Mouse (Mus musculus): ENCODE measurements at regions not wholly inside any gene's neighbourhood (a gene's known extent, or its start where the extent isn't known, plus 50 kb on each side); places are given as distances from the start of the nearest gene placed in this dataset.

- Histone ChIP-seq H3K4me1 (ENCODE audit: control insufficient read depth in 1 of 2, insufficient read depth in 2 of 2, low read length in 2 of 2) (no peaks in the 10 kb centered on the region), H3K9me3 (replicated peaks; ENCODE audit: insufficient read depth, low read length) (no peaks in the 10 kb centered on the region), H3K36me3 (ENCODE audit: control insufficient read depth in 1 of 2, insufficient read depth in 2 of 2, low read length in 2 of 2) (no peaks in the 10 kb centered on the region), H3K27me3 (ENCODE audit: control insufficient read depth in 1 of 2, insufficient read depth in 2 of 2, low read length in 2 of 2) (no peaks in the 10 kb centered on the region), H3K27ac (ENCODE audit: control insufficient read depth, low read depth, low read length) (no peak overlapping the region), H3K4me3 (ENCODE audit: control insufficient read depth in 1 of 2, insufficient read depth in 1 of 2, low read depth in 2 of 2, low read length in 2 of 2) (no peak overlapping the region), H3K9ac (ENCODE audit: control insufficient read depth, low read depth, low read length, poor library complexity, severe bottlenecking) (no peak overlapping the region), H3K79me2 (ENCODE audit: control insufficient read depth, insufficient read depth, low read length, poor library complexity) (no peaks in the 10 kb centered on the region)
- DNase-seq (ENCODE audit: low read depth, low spot score) = no peak
- no peak for TF ChIP-seq MYC (IDR thresholded peaks at IDR 0.05; ENCODE audit: low read depth, low read length)
- TF ChIP-seq EP300 (IDR thresholded peaks at IDR 0.05; ENCODE audit: low read depth in 1 of 2, low read length in 2 of 2) = no peak
- no peak for TF ChIP-seq POLR2AphosphoS5 (IDR thresholded peaks at IDR 0.05; ENCODE audit: borderline replicate concordance, low read depth, low read length)
- TF ChIP-seq HCFC1 (IDR thresholded peaks at IDR 0.05; ENCODE audit: low read depth, low read length) = no peak
- TF ChIP-seq USF2 (IDR thresholded peaks at IDR 0.05; ENCODE audit: borderline replicate concordance in 1 of 2, insufficient read depth in 1 of 2, low read depth in 1 of 2, low read length in 2 of 2) = no peak
Measured at GRCm38 (mm10) chr15:93758204-93758836, 162.6 kb upstream of the Prickle1 start.

DNA sequence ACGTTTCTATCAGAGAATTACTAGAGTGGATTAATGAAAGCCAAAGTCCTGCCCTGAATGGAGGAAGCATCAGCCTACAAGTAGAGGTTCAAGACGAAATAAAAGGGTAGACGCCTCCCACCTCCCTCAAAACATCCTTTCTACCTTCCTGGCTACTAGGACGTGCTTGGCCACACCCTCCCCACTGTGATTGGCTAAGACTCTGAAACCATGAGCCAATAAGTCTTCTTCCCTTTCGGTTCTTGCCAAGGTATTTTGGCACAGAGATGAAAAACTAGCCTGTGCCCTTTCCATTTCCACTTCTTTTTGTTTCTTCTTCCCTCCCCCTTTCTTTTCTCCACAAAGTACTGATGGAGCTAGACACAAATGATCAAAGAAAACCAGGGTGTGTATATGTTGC, 160.3 kb upstream of the Prickle1 start:
- no peaks in the 10 kb centered on the region for H3K27me3 ChIP-seq (ENCODE audit: control insufficient read depth in 1 of 2, insufficient read depth in 2 of 2, low read length in 2 of 2)
- no peaks in the 10 kb centered on the region for H3K4me1 ChIP-seq (ENCODE audit: control insufficient read depth in 1 of 2, insufficient read depth in 2 of 2, low read length in 2 of 2)
- TF ChIP-seq CHD1 (IDR thresholded peaks at IDR 0.05; ENCODE audit: low read depth, low read length) = no peak
- no peak for TF ChIP-seq MAX (IDR thresholded peaks at IDR 0.05; ENCODE audit: low read length)
- no peak for TF ChIP-seq RCOR1 (IDR thresholded peaks at IDR 0.05; ENCODE audit: low read depth, low read length)
- TF ChIP-seq KAT2A (conservative IDR thresholded peaks at IDR 0.05; ENCODE audit: low read depth, low read length) = no peak
- no peak for TF ChIP-seq MAFK (IDR thresholded peaks at IDR 0.05; ENCODE audit: borderline replicate concordance, low read depth, low read length)
- TF ChIP-seq ZMIZ1 (IDR thresholded peaks at IDR 0.05; ENCODE audit: low read depth, low read length) = no peak
- TF ChIP-seq NRF1 (IDR thresholded peaks at IDR 0.05; ENCODE audit: insufficient read depth, low read depth, low read length, poor library complexity, severe bottlenecking) = no peak
- TF ChIP-seq RAD21 (IDR thresholded peaks at IDR 0.05; ENCODE audit: low read depth, low read length) = no peak
- no peak for TF ChIP-seq USF2 (IDR thresholded peaks at IDR 0.05; ENCODE audit: borderline replicate concordance in 1 of 2, insufficient read depth in 1 of 2, low read depth in 1 of 2, low read length in 2 of 2)
- TF ChIP-seq TCF12 (IDR thresholded peaks at IDR 0.05; ENCODE audit: low read depth, low read length) = no peak
- no peaks in the 10 kb centered on the region for H3K36me3 ChIP-seq (ENCODE audit: control insufficient read depth in 1 of 2, insufficient read depth in 2 of 2, low read length in 2 of 2)
- no peak overlapping the region for H3K9ac ChIP-seq (ENCODE audit: control insufficient read depth, low read depth, low read length, poor library complexity, severe bottlenecking)
- H3K27ac ChIP-seq (ENCODE audit: control insufficient read depth, low read depth, low read length) = no peak overlapping the region
- H3K9me3 ChIP-seq (replicated peaks; ENCODE audit: insufficient read depth, low read length) = no peaks in the 10 kb centered on the region
- H3K79me2 ChIP-seq (ENCODE audit: control insufficient read depth, insufficient read depth, low read length, poor library complexity) = no peaks in the 10 kb centered on the region
- H3K4me3 ChIP-seq (ENCODE audit: control insufficient read depth in 1 of 2, insufficient read depth in 1 of 2, low read depth in 2 of 2, low read length in 2 of 2) = no peak overlapping the region
- DNase-seq (ENCODE audit: low read depth, low spot score) = no peak
